Mouse (Mus musculus): Measurements from ENCODE around the gene Slc35f3. TPM values are rescaled to one million over a fixed set of nuclear protein-coding genes. Genes with fewer than 3 reads are reported as not detected.

The Slc35f3 gene
- total and polyA plus RNA-seq, 2 experiments from 2014 or later = 6.1 to 6.5 TPM

DNA sequence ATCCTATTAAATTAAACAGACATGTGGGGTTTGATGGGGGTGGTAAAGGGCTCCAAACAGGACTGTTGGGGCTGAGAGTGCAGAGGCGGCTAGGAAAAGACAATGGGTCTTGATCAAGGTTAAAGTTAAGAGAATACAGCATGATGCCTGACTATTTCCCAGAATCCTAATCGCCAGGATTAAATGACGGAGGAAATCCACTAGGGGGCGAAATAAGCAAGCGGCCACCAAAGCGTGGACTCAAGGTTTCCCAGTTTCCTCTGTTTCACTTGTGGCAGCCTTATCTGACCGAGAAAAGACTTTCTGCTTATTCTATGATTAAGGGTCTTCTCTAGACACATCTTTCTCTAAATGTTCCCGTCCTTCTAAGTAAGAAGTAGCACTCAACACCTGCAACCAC lies 31.2 kb upstream of the Slc35f3 start:
- no peak overlapping the region for H3K4me3 ChIP-seq (ENCODE audit: low read length)
- H3K36me3 ChIP-seq (ENCODE audit: insufficient read depth, low read length) = no peaks in the 10 kb centered on the region
- H3K4me2 ChIP-seq (ENCODE audit: low read depth, low read length) = no peak overlapping the region
- DNase-seq (ENCODE audit: low spot score) (peak; percentile 73), ATAC-seq (no peak)
- no peaks in the 10 kb centered on the region for H3K27me3 ChIP-seq (ENCODE audit: insufficient read depth, low read length)
- no peaks in the 10 kb centered on the region for H3K9me3 ChIP-seq (ENCODE audit: low read length)
- TF ChIP-seq CTCF (IDR thresholded peaks at IDR 0.05; ENCODE audit: low read depth) = peak; percentile 79
- H3K4me1 ChIP-seq (ENCODE audit: insufficient read depth, low read length) = no peaks in the 10 kb centered on the region
- 30% methylated on average over 8 of the region's 8 CpGs for WGBS
- H3K27ac ChIP-seq = no peak overlapping the region
- no peak overlapping the region for H3K9ac ChIP-seq (replicated peaks; ENCODE audit: low read length)

DNA sequence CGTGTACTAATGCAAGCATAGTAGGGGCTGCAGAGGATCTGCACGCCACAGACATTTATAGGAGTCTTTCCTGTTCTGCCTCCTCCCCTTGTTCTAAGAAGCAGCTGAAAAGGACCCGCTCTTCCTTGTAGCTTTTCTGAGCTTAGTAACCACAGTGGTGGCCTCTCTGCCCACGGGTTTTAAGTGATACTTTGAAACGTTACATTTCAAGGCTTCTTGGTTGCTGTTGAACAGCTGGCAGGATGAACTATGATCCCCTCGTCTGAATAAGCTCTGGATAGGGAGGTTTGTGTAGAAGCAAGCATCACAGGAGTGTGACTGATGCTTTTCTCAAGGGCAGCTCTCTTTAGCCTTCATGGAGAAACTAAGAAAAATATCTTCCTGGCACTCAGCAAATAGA lies 28.6 kb upstream of the Slc35f3 start:
- H3K27me3 ChIP-seq (ENCODE audit: insufficient read depth, low read length) = no peaks in the 10 kb centered on the region
- TF ChIP-seq CTCF (IDR thresholded peaks at IDR 0.05; ENCODE audit: low read depth) = no peak
- no peak overlapping the region for H3K4me3 ChIP-seq (ENCODE audit: low read length)
- no peaks in the 10 kb centered on the region for H3K36me3 ChIP-seq (ENCODE audit: insufficient read depth, low read length)
- H3K9ac ChIP-seq (replicated peaks; ENCODE audit: low read length) = no peak overlapping the region
- ATAC-seq (no peak), DNase-seq (ENCODE audit: low spot score) (no peak)
- H3K9me3 ChIP-seq (ENCODE audit: low read length) = no peaks in the 10 kb centered on the region
- H3K4me2 ChIP-seq (ENCODE audit: low read depth, low read length) = no peak overlapping the region
- WGBS = 54% methylated on average over 6 of the region's 6 CpGs
- H3K4me1 ChIP-seq (ENCODE audit: insufficient read depth, low read length) = no peaks in the 10 kb centered on the region; the same call in 1 of the 2 replicates
- no peak overlapping the region for H3K27ac ChIP-seq

DNA sequence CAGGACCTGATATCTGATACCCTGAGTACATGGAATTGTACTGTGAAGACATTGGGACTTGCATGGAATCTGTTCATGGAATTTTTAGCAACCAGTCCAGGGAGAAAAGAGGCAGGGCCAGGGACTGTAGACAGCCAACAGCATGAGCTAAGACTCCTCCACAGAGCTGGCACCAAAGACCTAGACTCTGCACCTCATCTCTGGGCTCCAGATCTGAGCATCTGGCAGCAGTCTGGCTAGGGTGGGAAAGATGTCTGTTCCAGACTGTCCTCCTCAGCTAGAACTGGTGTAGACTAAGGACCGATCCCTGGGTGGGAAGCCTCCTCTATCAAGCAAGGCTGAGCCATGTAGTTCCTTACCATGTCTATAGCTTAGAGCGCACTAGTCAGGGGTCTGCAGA lies 25.9 kb upstream of the Slc35f3 start:
- no peak for ATAC-seq
- Histone ChIP-seq H3K4me1 (ENCODE audit: insufficient read depth, low read length) (no peaks in the 10 kb centered on the region; the same call in 1 of the 2 replicates), H3K9ac (replicated peaks; ENCODE audit: low read length) (no peak overlapping the region), H3K27ac (no peak overlapping the region), H3K27me3 (ENCODE audit: insufficient read depth, low read length) (no peaks in the 10 kb centered on the region), H3K4me2 (ENCODE audit: low read depth, low read length) (no peak overlapping the region), H3K9me3 (ENCODE audit: low read length) (no peaks in the 10 kb centered on the region), H3K36me3 (ENCODE audit: insufficient read depth, low read length) (no peaks in the 10 kb centered on the region), H3K4me3 (ENCODE audit: low read length) (no peak overlapping the region)
- 88% methylated on average over 2 of the region's 2 CpGs for WGBS
- TF ChIP-seq CTCF (IDR thresholded peaks at IDR 0.05; ENCODE audit: low read depth) = no peak
- DNase-seq (ENCODE audit: low spot score) = no peak

- no peak overlapping the region for H3K9ac ChIP-seq (replicated peaks; ENCODE audit: low read length)
- no peaks in the 10 kb centered on the region for H3K9me3 ChIP-seq (ENCODE audit: low read length)
- DNase-seq (ENCODE audit: low spot score) = no peak
- TF ChIP-seq CTCF (IDR thresholded peaks at IDR 0.05; ENCODE audit: low read depth) = no peak
- no peak overlapping the region for H3K4me3 ChIP-seq (ENCODE audit: low read length)
- no peaks in the 10 kb centered on the region; the same call in 1 of the 2 replicates for H3K4me1 ChIP-seq (ENCODE audit: insufficient read depth, low read length)
- H3K36me3 ChIP-seq (ENCODE audit: insufficient read depth, low read length) = no peaks in the 10 kb centered on the region
- no peak overlapping the region for H3K27ac ChIP-seq
- 35% methylated on average over 4 of the region's 4 CpGs for WGBS
- H3K27me3 ChIP-seq (ENCODE audit: insufficient read depth, low read length) = no peaks in the 10 kb centered on the region
- no peak for ATAC-seq
- no peak overlapping the region for H3K4me2 ChIP-seq (ENCODE audit: low read depth, low read length)
Observed at GRCm38 (mm10) chr8:126273066-126273465, 25.3 kb upstream of the Slc35f3 start.

GRCm38 (mm10) chr8:126274866-126275360 lies 23.4 kb upstream of the Slc35f3 start:
- DNase-seq (ENCODE audit: low spot score) = no peak
- Histone ChIP-seq H3K4me2 (ENCODE audit: low read depth, low read length) (no peak overlapping the region), H3K4me3 (ENCODE audit: low read length) (no peak overlapping the region), H3K27ac (no peak overlapping the region), H3K4me1 (ENCODE audit: insufficient read depth, low read length) (no peaks in the 10 kb centered on the region; the same call in 1 of the 2 replicates), H3K27me3 (ENCODE audit: insufficient read depth, low read length) (no peaks in the 10 kb centered on the region), H3K9ac (replicated peaks; ENCODE audit: low read length) (no peak overlapping the region), H3K36me3 (ENCODE audit: insufficient read depth, low read length) (no peaks in the 10 kb centered on the region), H3K9me3 (ENCODE audit: low read length) (no peaks in the 10 kb centered on the region)
- WGBS = 72% methylated on average over 4 of the region's 4 CpGs
- no peak for ATAC-seq
- no peak for TF ChIP-seq CTCF (IDR thresholded peaks at IDR 0.05; ENCODE audit: low read depth)

- Histone ChIP-seq H3K36me3 (ENCODE audit: insufficient read depth, low read length) (no peaks in the 10 kb centered on the region), H3K9ac (replicated peaks; ENCODE audit: low read length) (no peak overlapping the region), H3K4me3 (ENCODE audit: low read length) (no peak overlapping the region), H3K4me2 (ENCODE audit: low read depth, low read length) (no peak overlapping the region), H3K9me3 (ENCODE audit: low read length) (no peaks in the 10 kb centered on the region), H3K27ac (no peak overlapping the region), H3K27me3 (ENCODE audit: insufficient read depth, low read length) (no peaks in the 10 kb centered on the region), H3K4me1 (ENCODE audit: insufficient read depth, low read length) (no peaks in the 10 kb centered on the region; the same call in 1 of the 2 replicates)
- ATAC-seq (no peak), DNase-seq (ENCODE audit: low spot score) (no peak)
- 77% methylated on average over 4 of the region's 4 CpGs for WGBS
- no peak for TF ChIP-seq CTCF (IDR thresholded peaks at IDR 0.05; ENCODE audit: low read depth)
Observed at GRCm38 (mm10) chr8:126275886-126276285, 22.5 kb upstream of the Slc35f3 start.

DNA sequence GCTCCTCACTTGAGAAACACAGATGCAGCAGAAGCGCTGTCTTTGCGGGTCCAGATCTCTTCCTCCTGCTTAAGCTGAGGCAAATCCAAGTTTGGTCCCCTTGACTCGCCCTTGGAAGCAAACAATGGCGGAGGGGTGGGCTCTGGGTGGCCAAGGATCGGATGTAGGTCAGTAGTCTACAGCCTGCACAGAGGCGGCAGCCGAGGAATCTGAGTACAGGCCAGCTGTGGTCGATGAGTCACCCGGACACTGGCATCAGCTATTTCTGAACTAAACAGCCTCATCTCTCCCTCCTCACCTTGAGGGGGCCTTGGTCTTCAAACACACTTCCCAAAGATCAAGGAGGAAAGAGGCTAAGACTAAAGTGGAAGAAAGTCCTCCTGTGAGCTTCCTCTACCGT lies 6.4 kb upstream of the Slc35f3 start:
- 84% methylated on average over 10 of the region's 10 CpGs for WGBS
- Histone ChIP-seq H3K4me1 (ENCODE audit: insufficient read depth, low read length) (no peaks in the 10 kb centered on the region), H3K9me3 (ENCODE audit: low read length) (no peaks in the 10 kb centered on the region), H3K27ac (no peak overlapping the region), H3K9ac (replicated peaks; ENCODE audit: low read length) (no peak overlapping the region), H3K4me2 (ENCODE audit: low read depth, low read length) (no peak overlapping the region), H3K36me3 (ENCODE audit: insufficient read depth, low read length) (no peaks in the 10 kb centered on the region), H3K4me3 (ENCODE audit: low read length) (no peak overlapping the region), H3K27me3 (ENCODE audit: insufficient read depth, low read length) (no peaks in the 10 kb centered on the region)
- TF ChIP-seq CTCF (IDR thresholded peaks at IDR 0.05; ENCODE audit: low read depth) = no peak
- DNase-seq (ENCODE audit: low spot score) = no peak
- no peak for ATAC-seq
